Mouse (Mus musculus): ENCODE results near the gene B3gnt2. TPM values are rescaled to one million over a fixed set of nuclear protein-coding genes. Genes with fewer than 3 reads are reported as not detected.

Gene B3gnt2
- total RNA-seq, 2 experiments from 2014 or later, result 7.9 to 14.4 TPM

Other genes with a start within 250 kb of the B3gnt2 start
- gene Zrsr1, start 111.0 kb upstream of the B3gnt2 start, total RNA-seq (2021), result 10 to 100 TPM; 53.1 to 56.3 TPM
- 10 to 100 TPM; 10.3 to 13.5 TPM for gene Gm28048, start 121.1 kb upstream of the B3gnt2 start, total RNA-seq (2021)
- gene Commd1, start 121.4 kb upstream of the B3gnt2 start, total RNA-seq (2021), result 10 to 100 TPM; 39.0 to 39.2 TPM
- 100 to 1,000 TPM in 1 of 2 experiments, 10 to 100 TPM in 1; 94.9 to 101 TPM for gene Cct4, start 129.6 kb upstream of the B3gnt2 start, total RNA-seq (2021)
- gene Fam161a, start 146.6 kb upstream of the B3gnt2 start, total RNA-seq (2021), result 1 to 10 TPM; 2.9 to 3.9 TPM

Measured in left cerebral cortex, postnatal 14 days (tissue).